Mouse (Mus musculus): ENCODE measurements around the gene Tmem150c.

- no peak for TF ChIP-seq CTCF (IDR thresholded peaks at IDR 0.05; ENCODE audit: low read depth)
- no peak for TF ChIP-seq EP300 (IDR thresholded peaks at IDR 0.05; ENCODE audit: low read depth)
These were observed 57.2 kb downstream of the Tmem150c start for GRCm38 (mm10) chr5:100102395-100102794.
